Mouse (Mus musculus): ENCODE measurements around the gene Col26a1.

GRCm38 (mm10) chr5:136697618-136698017 is 185.4 kb downstream of the Col26a1 start:
- peak; percentile 56; the same call in 1 of the 2 replicates for TF ChIP-seq POLR2A (IDR thresholded peaks at IDR 0.05; ENCODE audit: control insufficient read depth, low read depth, low read length)
- TF ChIP-seq CTCF (IDR thresholded peaks at IDR 0.05; ENCODE audit: control insufficient read depth, insufficient read depth, insufficient replicate concordance, low read depth, low read length) = no peak
